Mouse (Mus musculus) limb, embryonic 10.5 days (tissue): ENCODE measurements at regions not wholly inside any gene's neighbourhood (a gene's known extent, or its start where the extent isn't known, plus 50 kb on each side); places are given as distances from the start of the nearest gene placed in this dataset.

Experiments used
- DNase-seq: peaks from one replicate; pipeline ENCODE4 v3.0.0-alpha.2; 2017; ENCODE audit warnings: low spot score
- H3K27ac ChIP-seq: fragments of 300-500 bp; sonication (generic); 2 replicates; pipeline ENCODE4 v1.5.1; 2016; ENCODE audit warnings: mild to moderate bottlenecking
- H3K27me3 ChIP-seq: fragments of 300-500 bp; sonication (generic); 2 replicates; pipeline ENCODE4 v1.6.1; 2016; ENCODE audit warnings: low read depth, mild to moderate bottlenecking; ENCODE audit not compliant: poor library complexity, severe bottlenecking
- H3K36me3 ChIP-seq: fragments of 300-500 bp; sonication (generic); 2 replicates; pipeline ENCODE4 v1.6.1; 2016; ENCODE audit warnings: mild to moderate bottlenecking, moderate library complexity
- H3K4me1 ChIP-seq: fragments of 300-500 bp; sonication (generic); 2 replicates; pipeline ENCODE4 v1.6.1; 2016
- H3K4me3 ChIP-seq: fragments of 300-500 bp; sonication (generic); 2 replicates; pipeline ENCODE4 v1.5.1; 2016; ENCODE audit warnings: mild to moderate bottlenecking, moderate library complexity
- H3K9me3 ChIP-seq: fragments of 300-500 bp; sonication (generic); replicated peaks from 2 replicates; pipeline ENCODE4 v1.6.1; 2016; ENCODE audit warnings: mild to moderate bottlenecking
- WGBS: fragments of 180-500 bp; shearing (Covaris S2); methylation state at CpG from one replicate; pipeline ENCODE4 v1.1.7; 2016; 5-methylcytosine and 5-hydroxymethylcytosine counted together

- Histone ChIP-seq H3K4me3 (no peak overlapping the region), H3K27me3 (no peaks in the 10 kb centered on the region), H3K27ac (no peak overlapping the region), H3K4me1 (0 out of 2 replicates have a peak, but pooled peaks cover 2% of the 10 kb centered on the region), H3K36me3 (no peaks in the 10 kb centered on the region), H3K9me3 (no peaks in the 10 kb centered on the region)
- DNase-seq = no peak
- 85% methylated on average over 2 of the region's 2 CpGs for WGBS
Observed at GRCm38 (mm10) chr4:98282275-98282674, 100.8 kb downstream of the Tm2d1 start.

GRCm38 (mm10) chr4:98258336-98258735, 124.8 kb downstream of the Tm2d1 start:
- Histone ChIP-seq H3K4me1 (no peaks in the 10 kb centered on the region), H3K27me3 (no peaks in the 10 kb centered on the region), H3K9me3 (no peaks in the 10 kb centered on the region), H3K36me3 (no peaks in the 10 kb centered on the region), H3K4me3 (no peak overlapping the region), H3K27ac (no peak overlapping the region)
- 93% methylated on average over 7 of the region's 7 CpGs for WGBS
- DNase-seq = no peak

- Histone ChIP-seq H3K27me3 (no peaks in the 10 kb centered on the region), H3K27ac (no peak overlapping the region), H3K9me3 (no peaks in the 10 kb centered on the region), H3K4me1 (no peaks in the 10 kb centered on the region), H3K36me3 (no peaks in the 10 kb centered on the region), H3K4me3 (no peak overlapping the region)
- 93% methylated on average over 9 of the region's 9 CpGs for WGBS
- no peak for DNase-seq
Observed at GRCm38 (mm10) chr4:98257711-98258110, 125.4 kb downstream of the Tm2d1 start.

GRCm38 (mm10) chr4:98254856-98255853, 128.0 kb downstream of the Tm2d1 start:
- peak; percentile 61 for DNase-seq
- Histone ChIP-seq H3K9me3 (no peaks in the 10 kb centered on the region), H3K27ac (no peak overlapping the region), H3K4me1 (no peaks in the 10 kb centered on the region), H3K4me3 (no peak overlapping the region), H3K36me3 (no peaks in the 10 kb centered on the region), H3K27me3 (no peaks in the 10 kb centered on the region)
- 56% methylated on average over 18 of the region's 18 CpGs for WGBS

GRCm38 (mm10) chr4:98243941-98244929, 138.9 kb downstream of the Tm2d1 start:
- no peaks in the 10 kb centered on the region for H3K9me3 ChIP-seq
- H3K4me1 ChIP-seq = peaks cover 29% of the 10 kb centered on the region
- peak overlapping the region; percentile 80 for H3K27ac ChIP-seq
- peak; percentile 76 for DNase-seq
- H3K36me3 ChIP-seq = no peaks in the 10 kb centered on the region
- WGBS = 8% methylated on average over 15 of the region's 16 CpGs
- no peaks in the 10 kb centered on the region for H3K27me3 ChIP-seq
- peak overlapping the region; percentile 36 for H3K4me3 ChIP-seq

- peak overlapping the region; percentile 80 for H3K27ac ChIP-seq
- H3K36me3 ChIP-seq = no peaks in the 10 kb centered on the region
- H3K27me3 ChIP-seq = no peaks in the 10 kb centered on the region
- H3K9me3 ChIP-seq = no peaks in the 10 kb centered on the region
- peak; percentile 87 for DNase-seq
- H3K4me1 ChIP-seq = peaks cover 29% of the 10 kb centered on the region
- H3K4me3 ChIP-seq = peak overlapping the region; percentile 36
- 5% methylated on average over 6 of the region's 6 CpGs for WGBS
Observed at GRCm38 (mm10) chr4:98243502-98243901, 139.6 kb downstream of the Tm2d1 start.

GRCm38 (mm10) chr4:98241921-98242320, 141.2 kb downstream of the Tm2d1 start:
- no peak overlapping the region for H3K4me3 ChIP-seq
- no peaks in the 10 kb centered on the region for H3K36me3 ChIP-seq

GRCm38 (mm10) chr4:98240289-98240688, 142.8 kb downstream of the Tm2d1 start:
- H3K9me3 ChIP-seq = no peaks in the 10 kb centered on the region
- peaks cover 47% of the 10 kb centered on the region for H3K4me1 ChIP-seq
- DNase-seq = no peak
- H3K27me3 ChIP-seq = no peaks in the 10 kb centered on the region
- no peaks in the 10 kb centered on the region for H3K36me3 ChIP-seq
- H3K4me3 ChIP-seq = no peak overlapping the region
- peak overlapping the region; percentile 26; the same call in 1 of the 2 replicates for H3K27ac ChIP-seq

More at GRCm38 (mm10) chr4:98241921-98242320, 141.2 kb downstream of the Tm2d1 start:
- H3K4me1 ChIP-seq = peaks cover 42% of the 10 kb centered on the region
- DNase-seq = no peak
- H3K27me3 ChIP-seq = no peaks in the 10 kb centered on the region
- H3K9me3 ChIP-seq = no peaks in the 10 kb centered on the region
- 94% methylated on average over 2 of the region's 2 CpGs for WGBS
- H3K27ac ChIP-seq = peak overlapping the region; percentile 80; the same call in 1 of the 2 replicates

GRCm38 (mm10) chr4:98238075-98238474, 145.0 kb downstream of the Tm2d1 start:
- H3K27ac ChIP-seq = peak overlapping the region; percentile 64; the same call in 1 of the 2 replicates
- no peaks in the 10 kb centered on the region for H3K27me3 ChIP-seq
- DNase-seq = no peak
- 65% methylated on average over 4 of the region's 4 CpGs for WGBS
- H3K9me3 ChIP-seq = no peaks in the 10 kb centered on the region
- H3K36me3 ChIP-seq = 0 out of 2 replicates have a peak, but pooled peaks cover 4% of the 10 kb centered on the region
- peaks cover 25% of the 10 kb centered on the region for H3K4me1 ChIP-seq
- no peak overlapping the region for H3K4me3 ChIP-seq

- no peak for DNase-seq
- Histone ChIP-seq H3K27me3 (no peaks in the 10 kb centered on the region), H3K36me3 (0 out of 2 replicates have a peak, but pooled peaks cover 4% of the 10 kb centered on the region), H3K4me1 (peaks cover 19% of the 10 kb centered on the region), H3K4me3 (no peak overlapping the region), H3K27ac (peak overlapping the region; percentile 68; the same call in 1 of the 2 replicates), H3K9me3 (no peaks in the 10 kb centered on the region)
- 86% methylated on average over 9 of the region's 9 CpGs for WGBS
Observed at GRCm38 (mm10) chr4:98237475-98237874, 145.6 kb downstream of the Tm2d1 start.

- peaks cover 19% of the 10 kb centered on the region for H3K4me1 ChIP-seq
Observed at GRCm38 (mm10) chr4:98236006-98236783, 146.9 kb downstream of the Tm2d1 start.

GRCm38 (mm10) chr4:98228193-98228592, 154.9 kb downstream of the Tm2d1 start:
- Histone ChIP-seq H3K27ac (no peak overlapping the region), H3K4me3 (no peak overlapping the region), H3K27me3 (no peaks in the 10 kb centered on the region), H3K9me3 (no peaks in the 10 kb centered on the region), H3K36me3 (no peaks in the 10 kb centered on the region), H3K4me1 (peaks cover 25% of the 10 kb centered on the region)
- 89% methylated on average over 4 of the region's 4 CpGs for WGBS
- no peak for DNase-seq

More at GRCm38 (mm10) chr4:98236006-98236783, 146.9 kb downstream of the Tm2d1 start:
- Histone ChIP-seq H3K27ac (peak overlapping the region; percentile 21; the same call in 1 of the 2 replicates), H3K27me3 (no peaks in the 10 kb centered on the region), H3K4me3 (no peak overlapping the region), H3K9me3 (no peaks in the 10 kb centered on the region), H3K36me3 (0 out of 2 replicates have a peak, but pooled peaks cover 4% of the 10 kb centered on the region)
- DNase-seq = no peak
- 85% methylated on average over 12 of the region's 12 CpGs for WGBS
